Mouse (Mus musculus) limb, embryonic 11.5 days (tissue): ENCODE measurements around the gene Pbrm1. TPM values are rescaled to one million over a fixed set of nuclear protein-coding genes. Genes with fewer than 3 reads are reported as not detected.

Experiments used
- ATAC-seq: fragments of 200-750 bp; cut with Nextera tagmentation; 2 replicates; pipeline ENCODE4 v1.8.0; 2017; ENCODE audit warnings: low read depth; ENCODE audit not compliant: insufficient number of reproducible peaks, low FRiP score, low TSS enrichment
- DNase-seq: peaks from one replicate; pipeline ENCODE4 v3.0.0-alpha.2; 2015; ENCODE audit warnings: low spot score
- H3K27ac ChIP-seq: fragments of 300-500 bp; sonication (generic); replicated peaks from 2 replicates; pipeline ENCODE4 v1.5.1; 2014; ENCODE audit warnings: low read depth, mild to moderate bottlenecking, low read length
- H3K27me3 ChIP-seq: fragments of 300-500 bp; sonication (generic); 2 replicates; pipeline ENCODE4 v1.6.1; 2014; ENCODE audit warnings: mild to moderate bottlenecking, low read length, mixed read lengths; ENCODE audit not compliant: control insufficient read depth, insufficient read depth
- H3K36me3 ChIP-seq: fragments of 300-500 bp; sonication (generic); 2 replicates; pipeline ENCODE4 v1.6.1; 2014; ENCODE audit warnings: mild to moderate bottlenecking, low read length, moderate library complexity, mixed read lengths; ENCODE audit not compliant: control insufficient read depth, insufficient read depth
- H3K4me1 ChIP-seq: fragments of 300-500 bp; sonication (generic); 2 replicates; pipeline ENCODE4 v1.6.1; 2014; ENCODE audit warnings: low read length, mixed read lengths; ENCODE audit not compliant: control insufficient read depth, insufficient read depth
- H3K4me2 ChIP-seq: fragments of 300-500 bp; sonication (generic); 2 replicates; pipeline ENCODE4 v1.6.1; 2014; ENCODE audit warnings: low read depth, mild to moderate bottlenecking, moderate library complexity; ENCODE audit not compliant: severe bottlenecking
- H3K4me3 ChIP-seq: fragments of 300-500 bp; sonication (generic); 2 replicates; pipeline ENCODE4 v1.5.1; 2014; ENCODE audit warnings: low read depth, low read length
- H3K9ac ChIP-seq: fragments of 300-500 bp; sonication (generic); 2 replicates; pipeline ENCODE4 v1.6.1; 2014; ENCODE audit warnings: mild to moderate bottlenecking, low read length
- H3K9me3 ChIP-seq: fragments of 300-500 bp; sonication (generic); 2 replicates; pipeline ENCODE4 v1.6.1; 2016; ENCODE audit warnings: low read length; ENCODE audit not compliant: control insufficient read depth
- WGBS: fragments of 180-500 bp; shearing (Covaris S2); extraction: QIAGEN DNeasy Blood & Tissue Kit; methylation state at CpG from one replicate; pipeline ENCODE4 v1.1.7; 2014; 5-methylcytosine and 5-hydroxymethylcytosine counted together
- polyA plus RNA-seq: library from polyadenylated mRNA; unstranded; fragments of >200 nt; fragmentation: Nextera tagmentation; extraction: Ambion mirVana; gene quantifications from 2 replicates; pipeline ENCODE4 v1.2.1, GENCODE M21; 2014

The Pbrm1 gene
- polyA plus RNA-seq, 1 experiment from 2014 or later: 136 TPM

- no peaks in the 10 kb centered on the region for H3K9me3 ChIP-seq
- H3K4me2 ChIP-seq: no peak overlapping the region
- no peaks in the 10 kb centered on the region for H3K4me1 ChIP-seq
- no peak overlapping the region for H3K27ac ChIP-seq
- H3K36me3 ChIP-seq: peaks cover 14% of the 10 kb centered on the region
- no peak overlapping the region for H3K4me3 ChIP-seq
- ATAC-seq: no peak
- 96% methylated on average over 2 of the region's 2 CpGs for WGBS
- no peak overlapping the region for H3K9ac ChIP-seq
- DNase-seq: no peak
- no peaks in the 10 kb centered on the region for H3K27me3 ChIP-seq
Measured at GRCm38 (mm10) chr14:31088515-31088914, 69.6 kb downstream of the Pbrm1 start.

- Histone ChIP-seq H3K27me3 (no peaks in the 10 kb centered on the region), H3K9ac (no peak overlapping the region), H3K4me2 (no peak overlapping the region), H3K27ac (no peak overlapping the region), H3K36me3 (peaks cover 14% of the 10 kb centered on the region), H3K4me3 (no peak overlapping the region), H3K9me3 (no peaks in the 10 kb centered on the region), H3K4me1 (no peaks in the 10 kb centered on the region)
- ATAC-seq (no peak), DNase-seq (no peak)
- 85% methylated on average over 1 of the region's 1 CpGs for WGBS
Measured at GRCm38 (mm10) chr14:31089918-31090317, 71.0 kb downstream of the Pbrm1 start.

GRCm38 (mm10) chr14:31105156-31105555 lies 86.2 kb downstream of the Pbrm1 start:
- 94% methylated on average over 2 of the region's 2 CpGs for WGBS
- no peaks in the 10 kb centered on the region for H3K27me3 ChIP-seq
- H3K9me3 ChIP-seq: no peaks in the 10 kb centered on the region
- H3K27ac ChIP-seq: no peak overlapping the region
- ATAC-seq (no peak), DNase-seq (no peak)
- no peak overlapping the region for H3K4me2 ChIP-seq
- peaks cover 9% of the 10 kb centered on the region for H3K36me3 ChIP-seq
- H3K4me3 ChIP-seq: no peak overlapping the region
- H3K9ac ChIP-seq: no peak overlapping the region
- H3K4me1 ChIP-seq: no peaks in the 10 kb centered on the region

GRCm38 (mm10) chr14:31110613-31111012 lies 91.7 kb downstream of the Pbrm1 start:
- WGBS: 84% methylated on average over 3 of the region's 3 CpGs
- Histone ChIP-seq H3K36me3 (peaks cover 17% of the 10 kb centered on the region), H3K4me3 (no peak overlapping the region), H3K27ac (no peak overlapping the region), H3K4me2 (no peak overlapping the region), H3K27me3 (no peaks in the 10 kb centered on the region), H3K9ac (no peak overlapping the region), H3K9me3 (no peaks in the 10 kb centered on the region), H3K4me1 (no peaks in the 10 kb centered on the region)
- DNase-seq (no peak), ATAC-seq (no peak)

- no peaks in the 10 kb centered on the region for H3K9me3 ChIP-seq
- no peak overlapping the region for H3K9ac ChIP-seq
- H3K4me2 ChIP-seq: no peak overlapping the region
- ATAC-seq (no peak), DNase-seq (no peak)
- WGBS: 88% methylated on average over 5 of the region's 5 CpGs
- peaks cover 21% of the 10 kb centered on the region for H3K36me3 ChIP-seq
- H3K4me1 ChIP-seq: no peaks in the 10 kb centered on the region
- no peaks in the 10 kb centered on the region for H3K27me3 ChIP-seq
- H3K27ac ChIP-seq: no peak overlapping the region
- no peak overlapping the region for H3K4me3 ChIP-seq
Measured at GRCm38 (mm10) chr14:31112187-31112586, 93.2 kb downstream of the Pbrm1 start.

- no peak overlapping the region for H3K9ac ChIP-seq
- DNase-seq (no peak), ATAC-seq (no peak)
- H3K4me2 ChIP-seq: no peak overlapping the region
- 84% methylated on average over 3 of the region's 3 CpGs for WGBS
- no peaks in the 10 kb centered on the region for H3K9me3 ChIP-seq
- H3K4me3 ChIP-seq: no peak overlapping the region
- no peaks in the 10 kb centered on the region for H3K4me1 ChIP-seq
- H3K36me3 ChIP-seq: peaks cover 27% of the 10 kb centered on the region
- no peaks in the 10 kb centered on the region for H3K27me3 ChIP-seq
- no peak overlapping the region for H3K27ac ChIP-seq
Measured at GRCm38 (mm10) chr14:31114011-31114410, 95.1 kb downstream of the Pbrm1 start.

GRCm38 (mm10) chr14:31115522-31115921 lies 96.6 kb downstream of the Pbrm1 start:
- Histone ChIP-seq H3K4me1 (no peaks in the 10 kb centered on the region), H3K36me3 (peaks cover 23% of the 10 kb centered on the region; the same call in 1 of the 2 replicates), H3K27ac (no peak overlapping the region), H3K4me2 (no peak overlapping the region), H3K4me3 (no peak overlapping the region), H3K27me3 (no peaks in the 10 kb centered on the region), H3K9ac (no peak overlapping the region), H3K9me3 (no peaks in the 10 kb centered on the region)
- no peak for DNase-seq
- 75% methylated on average over 2 of the region's 2 CpGs for WGBS
- ATAC-seq: no peak

- H3K9me3 ChIP-seq: no peaks in the 10 kb centered on the region
- no peak for DNase-seq
- H3K27ac ChIP-seq: peak overlapping the region; percentile 47; the same call in 1 of the 2 replicates
- H3K36me3 ChIP-seq: no peaks in the 10 kb centered on the region; the same call in 1 of the 2 replicates
- H3K4me1 ChIP-seq: peaks cover 13% of the 10 kb centered on the region
- peak overlapping the region; percentile 5; the same call in 1 of the 2 replicates for H3K4me2 ChIP-seq
- WGBS: 56% methylated on average over 9 of the region's 9 CpGs
- H3K9ac ChIP-seq: peak overlapping the region; percentile 34
- no peak overlapping the region for H3K4me3 ChIP-seq
- no peak for ATAC-seq
- H3K27me3 ChIP-seq: no peaks in the 10 kb centered on the region
Measured at GRCm38 (mm10) chr14:31125106-31126075, 106.5 kb downstream of the Pbrm1 start.
